Mouse (Mus musculus) T-helper 17 cell (primary cell): ENCODE data around the gene Rnf185.

ENCODE experiments used
- in situ Hi-C, 2 experiments: fragments of 300-600 bp; cut with MboI, MseI; formaldehyde crosslinking; loops; 1 replicate in 1 of 2; 2 replicates in 1 of 2; pipeline ENCODE4 v1.15.1; 2025; ENCODE audit warnings: high pct_unique_total_duplicates in 2 of 2

The Rnf185 gene

GRCm38 (mm10) chr11:3396562-3396961 lies 55.6 kb downstream of the Rnf185 start:
- in situ Hi-C loops: no loop called here

GRCm38 (mm10) chr11:3396091-3396490 lies 56.1 kb downstream of the Rnf185 start:
- in situ Hi-C loops: no loop called here

DNA sequence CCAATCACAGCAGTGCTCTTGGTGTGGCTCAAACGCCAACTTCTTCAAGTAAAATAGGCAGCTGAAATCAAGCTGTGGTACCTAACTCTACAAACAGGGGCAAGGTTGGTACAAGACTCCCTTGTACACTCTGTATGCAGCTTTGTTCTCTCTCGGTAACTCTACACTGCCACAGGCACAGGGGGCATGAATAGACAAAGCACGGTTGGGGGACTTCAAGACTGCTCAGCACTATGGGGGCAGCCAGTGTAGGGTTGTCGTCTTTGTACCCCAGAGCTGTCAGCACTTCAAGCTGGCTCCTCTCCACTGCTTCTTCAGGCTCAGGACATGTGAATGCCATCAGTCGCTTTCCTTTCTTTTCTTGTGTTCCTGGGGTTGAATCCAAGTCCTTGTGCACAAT lies 57.6 kb downstream of the Rnf185 start:
- in situ Hi-C loops: no loop called here

GRCm38 (mm10) chr11:3392526-3392925 lies 59.6 kb downstream of the Rnf185 start:
- in situ Hi-C loops: no loop called here

- in situ Hi-C loops: no loop called here
These were observed 61.4 kb downstream of the Rnf185 start for GRCm38 (mm10) chr11:3390789-3391188.

GRCm38 (mm10) chr11:3389996-3390395 lies 62.2 kb downstream of the Rnf185 start:
- in situ Hi-C loops: no loop called here

DNA sequence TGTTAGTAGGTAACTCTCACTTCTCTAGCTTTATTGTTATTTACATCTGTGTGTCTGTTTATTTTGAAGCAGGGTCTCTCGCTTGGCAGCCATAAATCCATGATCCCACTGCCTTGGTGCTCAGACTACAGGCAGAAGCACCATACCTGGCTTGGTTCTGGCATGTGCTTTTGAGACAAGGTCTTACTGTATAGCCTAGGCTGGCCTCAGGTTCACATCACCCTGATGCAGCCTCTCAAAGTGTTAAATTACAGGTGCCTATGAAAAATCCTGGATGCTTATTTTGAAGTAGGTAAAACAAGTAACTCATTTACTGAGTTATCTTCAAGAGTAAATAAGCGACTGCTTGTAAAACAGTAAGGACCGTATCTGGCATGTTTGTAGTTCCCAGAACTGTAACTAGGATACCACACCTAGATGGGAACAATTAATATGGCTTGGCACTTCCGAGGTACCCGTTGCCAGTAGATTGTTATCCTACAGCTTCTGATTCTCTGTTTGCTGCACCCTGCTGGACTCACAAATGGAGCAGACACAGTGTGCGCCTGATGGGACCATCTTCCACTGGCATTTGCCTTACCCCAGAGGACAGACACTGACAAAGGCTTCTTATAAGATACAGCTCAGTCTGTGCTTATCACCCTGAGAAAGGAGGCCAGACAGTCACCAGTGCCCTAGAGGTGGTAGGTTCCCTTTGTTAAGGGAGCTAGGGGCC lies 64.5 kb downstream of the Rnf185 start:
- in situ Hi-C loops: no loop called here

- in situ Hi-C loops: no loop called here
These were observed 65.2 kb downstream of the Rnf185 start for GRCm38 (mm10) chr11:3386941-3387368.

DNA sequence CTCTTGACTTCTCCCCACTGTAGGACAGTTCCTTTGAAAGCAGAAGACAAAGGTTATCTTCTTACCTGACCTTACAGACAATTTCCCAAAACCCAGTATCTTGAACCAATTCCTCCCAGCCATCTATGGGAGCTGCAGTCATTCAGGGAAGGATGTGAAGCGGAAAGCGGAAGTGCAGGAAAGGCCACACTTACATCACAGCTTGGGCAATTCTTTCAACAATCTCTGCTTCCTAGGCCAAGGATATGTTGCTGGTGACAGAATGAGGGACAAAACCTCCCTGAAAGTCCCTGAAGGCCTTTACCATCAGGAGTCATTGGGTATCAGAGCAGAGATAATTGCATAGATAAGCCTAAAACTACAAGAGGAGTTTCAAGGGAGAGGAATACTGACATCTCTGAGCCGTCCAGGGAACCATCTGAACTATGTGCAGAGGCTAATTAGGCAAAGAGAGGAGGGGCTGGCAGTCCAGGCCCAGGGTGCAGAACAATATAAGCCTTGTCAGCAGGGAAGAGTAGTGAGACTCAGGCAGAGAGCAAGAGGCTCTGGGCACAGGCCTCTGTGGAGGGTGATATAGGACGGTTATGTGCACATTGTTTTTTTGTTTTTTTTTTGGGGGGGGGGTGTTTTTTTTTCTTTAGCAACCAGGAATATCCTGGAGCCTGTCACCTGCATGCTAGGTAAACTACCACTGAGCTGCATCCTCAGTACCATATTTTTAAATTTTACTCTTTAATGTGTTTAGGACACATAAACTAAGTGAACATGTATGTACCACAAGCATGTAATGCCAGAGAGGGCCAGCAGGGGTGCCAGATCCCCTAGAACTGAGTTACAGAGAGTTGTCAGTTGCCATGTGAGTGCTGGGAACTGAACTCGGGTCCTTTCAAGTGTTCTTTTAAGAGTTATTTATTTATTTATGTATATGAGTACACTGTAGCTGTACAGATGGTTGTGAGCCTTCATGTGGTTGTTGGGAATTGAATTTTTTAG lies 69.3 kb downstream of the Rnf185 start:
- in situ Hi-C loops: no loop called here

GRCm38 (mm10) chr11:3381148-3381814 lies 70.9 kb downstream of the Rnf185 start:
- in situ Hi-C loops: no loop called here

DNA sequence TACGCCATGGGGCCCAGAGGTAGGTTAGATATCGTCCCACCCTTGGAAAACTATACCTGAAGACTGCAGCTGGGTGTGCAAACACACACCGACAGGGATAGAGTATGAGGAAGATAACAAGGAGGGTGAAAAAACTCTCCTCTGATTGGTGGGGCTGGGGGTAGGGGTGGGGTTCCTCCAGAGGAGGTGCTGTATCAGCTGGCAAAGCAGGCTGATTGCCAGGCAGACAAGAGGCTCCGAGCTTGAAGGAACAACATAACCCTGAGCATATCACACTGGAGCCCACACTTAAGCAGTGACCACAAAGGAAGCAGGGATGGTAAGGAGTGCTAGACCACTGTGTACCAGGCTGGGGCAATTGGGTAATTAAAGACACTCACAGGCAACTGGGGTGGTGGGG lies 72.7 kb downstream of the Rnf185 start:
- in situ Hi-C loops: no loop called here

DNA sequence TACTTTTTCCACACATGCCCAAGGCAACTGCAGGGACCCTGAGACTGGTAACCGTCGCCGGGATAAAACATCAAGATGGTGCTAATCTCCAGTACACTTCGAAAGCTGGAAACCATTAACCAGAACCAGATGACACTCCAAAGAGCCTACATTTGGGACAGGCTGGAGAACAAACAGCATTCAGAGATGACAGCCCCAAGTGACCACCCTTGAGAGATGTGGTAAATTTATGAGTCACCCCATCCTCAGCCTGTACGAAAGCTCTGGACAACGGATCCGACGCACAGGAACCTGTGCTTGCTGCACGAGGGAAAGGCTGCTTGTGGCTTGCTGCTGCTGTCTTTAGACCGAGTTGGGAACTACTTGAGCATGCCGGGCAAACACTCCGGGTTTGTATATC lies 77.4 kb downstream of the Rnf185 start:
- in situ Hi-C loops: no loop called here

DNA sequence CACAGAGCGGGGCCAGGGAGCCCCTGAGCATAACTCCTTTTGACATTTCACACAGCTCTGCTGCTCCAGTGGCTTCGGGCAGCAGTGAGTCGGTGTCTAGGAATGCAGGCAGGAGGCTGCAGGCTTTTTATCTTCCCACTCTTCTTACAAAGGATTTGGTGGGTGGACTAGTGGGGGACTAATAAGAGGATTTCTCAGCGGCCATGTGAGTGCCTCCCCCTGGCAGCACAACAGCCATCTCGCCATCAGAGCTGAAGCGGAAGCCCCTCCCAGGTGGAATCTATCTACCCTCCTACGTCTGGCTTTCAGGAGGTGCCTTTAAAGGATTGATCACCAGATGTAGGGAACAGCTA lies 77.9 kb downstream of the Rnf185 start:
- in situ Hi-C loops: no loop called here

DNA sequence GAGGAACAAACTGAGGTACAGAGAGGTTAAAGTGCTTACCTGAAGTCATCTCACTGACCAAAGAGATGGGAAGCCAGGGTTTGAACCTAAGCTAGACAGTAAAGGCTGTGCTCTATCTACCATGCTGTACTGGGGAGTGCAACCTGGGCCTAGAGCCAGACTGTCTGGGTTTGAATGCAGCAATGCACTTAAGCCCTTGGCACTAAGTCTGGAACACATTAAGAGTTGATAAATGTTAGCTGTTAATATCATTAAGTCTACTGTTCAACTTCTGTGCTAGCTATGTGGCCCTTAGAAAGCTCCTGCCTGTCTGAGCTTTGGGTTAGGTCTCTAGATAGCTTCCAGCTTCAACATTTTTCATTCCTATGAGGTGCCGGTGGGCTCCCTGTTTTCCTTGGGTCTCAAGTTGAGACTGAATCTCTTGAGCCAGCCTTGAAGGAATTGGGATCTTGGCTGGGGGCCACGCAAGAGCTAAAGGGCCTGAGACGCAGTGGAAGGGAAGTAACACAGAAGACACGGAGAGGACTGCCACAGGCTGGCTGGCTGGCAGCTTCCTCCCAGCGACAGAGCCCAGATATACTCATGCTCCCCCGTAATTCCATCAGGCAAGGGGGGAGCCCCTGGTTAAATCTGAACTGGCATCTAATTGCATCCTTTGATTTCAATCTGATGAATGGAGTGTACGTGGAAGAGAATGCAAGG lies 78.4 kb downstream of the Rnf185 start:
- in situ Hi-C loops: no loop called here

DNA sequence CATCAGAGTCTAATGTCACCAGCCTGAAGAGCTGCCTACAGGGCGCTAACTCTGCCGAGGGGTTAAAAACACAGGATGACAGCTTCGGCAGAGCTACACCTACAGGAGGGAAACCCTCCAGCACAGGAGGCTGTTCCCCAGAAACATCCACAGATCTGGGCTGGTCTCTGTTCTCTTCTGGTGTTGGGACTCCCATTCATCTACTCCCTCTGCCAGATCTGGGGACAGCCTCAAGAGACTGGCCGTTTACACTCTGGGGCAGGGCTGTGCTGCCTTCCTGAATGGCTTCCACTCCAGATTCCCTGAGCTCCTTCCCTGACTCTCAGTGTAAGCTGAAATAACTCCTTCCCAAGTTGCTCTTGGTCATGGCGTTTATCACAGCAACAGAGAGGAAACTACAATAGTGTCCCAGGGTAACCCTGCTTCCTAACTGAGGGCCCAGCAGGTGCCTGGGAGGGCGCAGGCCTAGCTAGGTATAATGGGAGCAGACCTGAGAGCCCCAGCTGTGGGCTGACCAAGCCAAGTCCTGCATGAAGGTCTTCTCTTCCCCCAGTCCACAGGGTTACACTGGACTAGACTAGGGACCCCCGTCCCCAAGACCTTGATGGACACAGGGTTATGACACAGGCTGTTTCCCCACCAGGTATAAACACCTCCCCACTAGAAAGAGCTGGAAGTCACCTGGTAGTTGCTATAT lies 80.4 kb downstream of the Rnf185 start:
- in situ Hi-C loops: no loop called here

DNA sequence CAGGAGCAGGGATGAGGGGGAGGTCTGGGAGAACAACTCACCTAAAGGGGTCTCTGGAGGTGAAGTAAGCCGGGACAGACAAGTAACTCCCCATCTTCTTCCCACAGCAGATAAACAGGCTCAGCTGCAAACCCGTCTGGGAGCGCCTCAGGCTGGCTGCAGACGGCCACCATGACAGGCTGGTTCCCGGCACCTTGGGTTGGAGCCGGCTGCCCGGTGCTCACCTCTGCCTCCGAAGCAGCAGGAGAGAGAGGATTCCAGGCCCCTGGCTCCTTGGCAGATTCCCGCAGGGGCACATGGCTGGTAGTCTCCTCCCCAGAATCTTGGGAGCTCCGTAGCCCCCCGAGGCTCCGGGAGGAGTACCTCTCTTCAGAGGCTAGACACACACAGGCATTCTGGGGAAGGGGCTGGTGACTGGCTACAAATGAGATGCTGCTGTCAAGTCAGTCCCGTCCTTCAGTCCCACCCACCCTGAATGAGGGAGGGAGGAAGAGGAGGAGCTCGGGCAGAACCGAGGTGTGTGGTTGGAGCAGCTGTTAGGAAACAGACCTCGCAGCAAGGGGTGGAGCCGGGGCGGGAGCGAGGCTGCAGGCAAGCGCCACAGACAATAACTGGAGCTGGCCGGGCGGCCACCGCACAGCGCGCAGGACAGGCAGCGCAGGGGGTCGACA lies 81.1 kb downstream of the Rnf185 start:
- in situ Hi-C loops: no loop called here

GRCm38 (mm10) chr11:3370162-3370561 lies 82.0 kb downstream of the Rnf185 start:
- in situ Hi-C loops: no loop called here

GRCm38 (mm10) chr11:3369449-3369848 lies 82.7 kb downstream of the Rnf185 start:
- in situ Hi-C loops: no loop called here

GRCm38 (mm10) chr11:3368983-3369382 lies 83.2 kb downstream of the Rnf185 start:
- in situ Hi-C loops: no loop called here

DNA sequence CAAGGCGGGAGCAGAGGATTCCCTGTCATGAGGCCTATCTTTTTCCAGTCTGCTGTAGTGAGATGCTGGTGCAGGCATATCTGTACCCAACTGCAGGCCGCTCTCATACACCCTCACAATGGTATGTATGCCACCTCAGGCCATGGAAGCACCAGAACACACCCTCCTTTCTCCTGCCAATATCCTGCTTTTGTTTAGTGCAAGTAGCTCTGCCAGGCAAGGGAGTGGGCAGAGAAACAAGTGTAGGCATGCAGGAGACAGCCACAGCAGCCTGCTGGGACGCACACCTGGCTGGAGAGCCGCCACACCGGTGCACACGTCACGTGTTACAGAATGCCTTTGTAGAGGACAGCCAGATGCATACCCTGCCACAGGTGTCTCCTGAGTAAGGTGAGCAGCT lies 85.8 kb downstream of the Rnf185 start:
- in situ Hi-C loops: no loop called here
